Mouse (Mus musculus) lung, postnatal 4 days (tissue): Measurements from ENCODE around the gene Pisd.

Source experiments
- DNase-seq, 2 experiments: peaks; one replicate each; pipeline ENCODE4 v3.0.0; 2021

The Pisd gene

GRCm38 (mm10) chr5:32706226-32706780 lies 79.1 kb downstream of the Pisd start:
- DNase-seq, result no peak

DNA sequence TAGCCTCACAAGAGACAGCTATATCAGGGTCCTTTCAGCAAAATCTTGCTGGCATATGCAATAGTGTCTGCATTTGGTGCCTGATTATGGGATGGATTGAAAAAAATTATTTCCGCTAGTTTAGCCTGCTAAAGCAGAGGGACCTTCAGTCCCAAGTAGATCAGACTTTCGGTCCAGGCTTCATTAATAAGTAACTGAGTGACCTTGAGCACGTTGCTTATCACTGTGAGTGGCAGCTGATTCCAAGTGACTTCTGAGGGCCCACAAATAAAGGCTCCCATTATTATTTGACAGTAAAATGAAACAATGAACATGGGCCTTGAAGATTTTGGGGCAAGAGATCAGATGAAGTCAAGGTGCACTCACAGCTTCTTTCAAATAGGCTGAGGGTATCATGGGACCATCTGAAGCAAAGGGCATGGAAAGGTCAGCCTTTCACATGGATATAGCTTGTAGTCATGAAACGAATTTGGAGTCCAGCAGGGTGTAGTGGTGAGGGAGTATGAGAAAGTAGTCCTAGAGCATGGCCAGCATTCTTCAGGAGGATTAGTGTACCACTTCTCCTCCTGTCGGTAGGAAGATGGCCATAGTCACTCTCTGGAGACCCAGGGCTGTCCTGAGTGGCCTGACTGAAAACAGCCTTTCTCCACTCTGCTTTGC lies 88.1 kb downstream of the Pisd start:
- no peak for DNase-seq

GRCm38 (mm10) chr5:32693411-32693810 lies 92.0 kb downstream of the Pisd start:
- DNase-seq, result no peak
